Mouse (Mus musculus) right cerebral cortex, postnatal 14 days (tissue): ENCODE measurements around the gene Tfec.

Experiments
- DNase-seq: peaks from one replicate; pipeline ENCODE4 v3.0.0; 2022

The Tfec gene

GRCm38 (mm10) chr6:16898251-16898862, at the start of gene Tfec:
Gene Tfec, minus strand, starts transcription at chr6:16898441.
- no peak for DNase-seq

- no peak for DNase-seq
Observed at GRCm38 (mm10) chr6:16947837-16948236, 49.6 kb upstream of the Tfec start.

GRCm38 (mm10) chr6:16943513-16943912, 45.3 kb upstream of the Tfec start:
- DNase-seq: no peak

- no peak for DNase-seq
Observed at GRCm38 (mm10) chr6:16942433-16942832, 44.2 kb upstream of the Tfec start.

- no peak for DNase-seq
Observed at GRCm38 (mm10) chr6:16931059-16931458, 32.8 kb upstream of the Tfec start.

GRCm38 (mm10) chr6:16920111-16920656, 21.9 kb upstream of the Tfec start:
- no peak for DNase-seq

GRCm38 (mm10) chr6:16891819-16892218, 6.4 kb downstream of the Tfec start:
- no peak for DNase-seq

- DNase-seq: no peak
Observed at GRCm38 (mm10) chr6:16883537-16884307, 14.5 kb downstream of the Tfec start.

- DNase-seq: no peak
Observed at GRCm38 (mm10) chr6:16874021-16874542, 24.2 kb downstream of the Tfec start.

GRCm38 (mm10) chr6:16870067-16870466, 28.2 kb downstream of the Tfec start:
- DNase-seq: no peak

- no peak for DNase-seq
Observed at GRCm38 (mm10) chr6:16868314-16868713, 29.9 kb downstream of the Tfec start.

GRCm38 (mm10) chr6:16862753-16863508, 35.3 kb downstream of the Tfec start:
- DNase-seq: no peak

GRCm38 (mm10) chr6:16862050-16862449, 36.2 kb downstream of the Tfec start:
- DNase-seq: no peak

- DNase-seq: no peak
Observed at GRCm38 (mm10) chr6:16855879-16856545, 42.2 kb downstream of the Tfec start.

GRCm38 (mm10) chr6:16854977-16855376, 43.3 kb downstream of the Tfec start:
- no peak for DNase-seq

- DNase-seq: no peak
Observed at GRCm38 (mm10) chr6:16846521-16846920, 51.7 kb downstream of the Tfec start.

GRCm38 (mm10) chr6:16835631-16836030, 62.6 kb downstream of the Tfec start:
- no peak for DNase-seq

GRCm38 (mm10) chr6:16828304-16828703, 69.9 kb downstream of the Tfec start:
- no peak for DNase-seq

GRCm38 (mm10) chr6:16821985-16822384, 76.3 kb downstream of the Tfec start:
- no peak for DNase-seq

- no peak for DNase-seq
Observed at GRCm38 (mm10) chr6:16806302-16806701, 91.9 kb downstream of the Tfec start.

GRCm38 (mm10) chr6:16797669-16798068, 100.6 kb downstream of the Tfec start:
- DNase-seq: peak; percentile 18

GRCm38 (mm10) chr6:16796914-16797313, 101.3 kb downstream of the Tfec start:
- DNase-seq: no peak

GRCm38 (mm10) chr6:16794036-16794435, 104.2 kb downstream of the Tfec start:
- no peak for DNase-seq
